Mouse (Mus musculus) kidney, postnatal 14 days (tissue): ENCODE results near the gene Pard3.
A peak's percentile ranks its signal among the peaks of the same experiment; 100 is the strongest.

Source experiments
- DNase-seq: peaks from one replicate; pipeline ENCODE4 v3.0.0; 2022; ENCODE audit warnings: mixed read lengths

Gene Pard3

DNA sequence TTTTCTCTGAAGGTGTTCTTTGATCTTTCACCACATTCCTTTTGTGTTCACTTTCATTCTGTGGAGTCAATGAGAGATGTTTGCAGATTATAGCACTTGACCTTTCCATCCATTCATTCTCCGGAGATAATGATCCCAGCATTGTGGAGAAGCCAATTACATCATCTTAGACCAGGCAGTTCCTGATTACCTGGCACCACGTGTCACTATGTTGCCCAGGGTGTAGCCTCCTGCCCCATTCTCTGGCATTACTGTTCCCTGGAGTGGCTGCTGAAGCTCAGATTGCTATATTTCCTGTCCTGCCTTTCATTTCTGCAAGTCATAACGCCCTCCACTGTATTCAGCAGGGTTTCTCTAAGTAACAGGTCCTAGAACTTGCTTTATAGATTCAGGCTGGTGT, 304.7 kb downstream of the Pard3 start:
- no peak for DNase-seq

DNA sequence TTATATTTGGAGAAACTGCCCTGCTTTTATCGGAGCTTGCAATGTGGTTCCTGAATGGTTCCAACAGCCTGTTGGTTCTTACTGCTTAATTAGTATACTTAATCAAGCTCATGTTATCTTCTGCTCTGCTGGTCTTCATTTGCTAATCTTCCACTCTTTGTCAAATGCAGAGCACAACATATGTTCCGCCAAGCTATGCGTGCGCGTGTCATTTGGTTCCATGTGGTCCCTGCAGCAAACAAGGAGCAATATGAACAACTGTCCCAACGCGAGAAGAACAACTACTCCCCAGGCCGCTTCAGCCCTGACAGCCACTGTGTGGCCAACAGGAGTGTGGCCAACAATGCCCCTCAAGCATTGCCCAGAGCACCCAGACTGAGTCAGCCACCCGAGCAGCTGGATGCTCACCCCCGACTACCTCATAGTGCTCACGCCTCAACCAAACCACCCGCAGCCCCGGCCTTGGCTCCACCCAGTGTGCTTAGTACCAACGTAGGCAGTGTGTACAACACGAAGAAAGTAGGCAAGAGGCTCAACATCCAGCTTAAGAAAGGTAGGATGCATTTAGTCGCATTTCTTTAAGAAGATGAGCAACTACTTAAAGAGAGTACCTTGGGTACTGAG, 307.7 kb downstream of the Pard3 start:
- DNase-seq = no peak

DNA sequence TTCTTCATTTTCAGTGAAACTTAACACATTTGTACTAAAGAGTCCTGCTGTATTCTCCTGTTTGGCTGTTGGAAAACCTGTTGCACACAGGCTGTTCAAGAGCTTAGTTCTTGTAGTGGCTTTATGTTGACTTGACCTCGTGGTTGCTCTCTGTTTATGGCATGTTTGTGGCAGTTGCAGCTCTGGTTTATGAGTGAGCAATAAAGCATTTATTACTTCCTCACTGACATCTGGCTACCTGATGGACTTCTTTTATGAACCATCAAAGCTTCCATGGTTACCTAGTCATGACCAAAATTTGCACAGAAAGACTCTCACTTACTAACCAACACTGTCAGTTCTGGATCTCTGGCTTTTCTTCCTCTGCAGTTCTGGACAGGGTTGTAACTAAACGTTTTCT, 314.1 kb downstream of the Pard3 start:
- no peak for DNase-seq

DNA sequence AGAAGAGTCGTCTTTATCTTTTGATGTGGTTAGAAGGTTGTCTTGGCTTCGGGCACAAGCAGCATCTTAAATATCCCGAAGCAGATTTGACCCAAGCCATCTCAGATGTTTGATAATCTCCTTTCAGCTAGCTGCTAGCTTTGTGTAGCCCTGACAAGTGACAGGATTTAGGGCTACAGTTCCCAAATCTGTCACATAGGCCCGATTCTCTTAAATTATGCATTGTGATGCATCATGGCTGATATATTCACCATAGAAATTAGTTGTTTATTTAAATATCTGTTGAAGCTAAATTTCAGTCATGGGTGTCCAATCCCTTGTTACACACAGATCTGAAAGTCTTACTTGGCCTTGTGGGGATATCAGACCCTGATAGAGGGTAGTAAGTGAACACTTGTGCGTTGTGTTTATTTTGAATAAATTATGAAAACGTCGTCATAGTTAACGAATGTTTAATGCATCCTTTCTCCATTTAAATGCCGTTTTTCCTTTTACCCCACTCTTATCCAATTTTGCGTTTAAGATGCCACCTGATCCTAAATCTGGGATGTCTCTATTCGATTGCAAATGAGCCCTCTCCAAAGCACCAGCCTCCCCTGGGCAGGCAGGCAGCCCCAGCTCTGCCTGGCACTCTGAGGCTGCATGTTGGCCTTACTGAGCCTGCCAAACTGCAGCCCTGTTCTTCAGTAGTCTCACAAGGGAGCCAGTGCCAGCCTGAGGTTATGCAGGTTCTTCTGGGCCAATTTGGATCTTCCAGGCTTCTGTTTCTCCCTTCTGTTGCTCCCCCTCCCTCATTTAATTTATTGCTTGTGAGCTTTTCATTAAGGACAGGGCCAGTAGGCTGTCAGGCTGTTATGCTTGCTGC, 315.5 kb downstream of the Pard3 start:
- DNase-seq = no peak

DNA sequence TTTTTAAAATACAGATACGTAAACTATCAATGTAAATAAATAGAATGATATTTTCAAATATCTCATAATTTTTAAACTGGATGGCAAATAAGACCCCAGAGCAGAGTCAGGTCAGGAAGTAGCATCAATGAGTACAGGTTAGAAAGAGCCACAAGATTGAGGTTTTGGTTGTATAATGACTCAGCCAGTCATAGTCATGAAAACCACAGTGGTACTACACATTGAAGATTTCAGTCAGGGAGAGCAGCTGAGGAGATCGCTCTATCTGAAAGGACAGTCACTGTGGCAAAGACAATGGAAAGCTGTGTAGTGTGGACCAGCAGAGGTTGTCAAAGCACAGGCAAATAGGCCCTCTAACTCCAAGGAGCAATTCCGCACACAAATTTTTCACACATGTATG, 317.6 kb downstream of the Pard3 start:
- no peak for DNase-seq

DNA sequence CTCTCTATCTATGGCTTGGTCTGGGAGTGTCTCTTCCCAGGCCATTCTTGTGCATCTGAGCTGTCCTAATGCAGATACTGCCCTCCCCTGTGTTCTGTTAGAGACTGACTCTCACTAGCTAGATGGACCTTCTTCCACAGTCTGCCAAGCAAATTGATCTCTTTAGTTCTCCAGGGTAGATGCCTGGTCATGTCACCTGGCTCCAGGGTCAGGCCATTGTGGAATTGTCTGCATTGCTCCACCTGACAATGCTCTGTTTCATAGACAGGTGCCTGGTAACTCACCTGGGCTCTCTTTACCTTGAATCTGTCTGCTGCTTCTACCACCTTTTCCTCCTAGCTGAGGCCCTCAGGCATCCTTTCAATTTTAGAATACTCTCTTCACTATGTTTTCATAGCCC, 329.0 kb downstream of the Pard3 start:
- no peak for DNase-seq

DNA sequence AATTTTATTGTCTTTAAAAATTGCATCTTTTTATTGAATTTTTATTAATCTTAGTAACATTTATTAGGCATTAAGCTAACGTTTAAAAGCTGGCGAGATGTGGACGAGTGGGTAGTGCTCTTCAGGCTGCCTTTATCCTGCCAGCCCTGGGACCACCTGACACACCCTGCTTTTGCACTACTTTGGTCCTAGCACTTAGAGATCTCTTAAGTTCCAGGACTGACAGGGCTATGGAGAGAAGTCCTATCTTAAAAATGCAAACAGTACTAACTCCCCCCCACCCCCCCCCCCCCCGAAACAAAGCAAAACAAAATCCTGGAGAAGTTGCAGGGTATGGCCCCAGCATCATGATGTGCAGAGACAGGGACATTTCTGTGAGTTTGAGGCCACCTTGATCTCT, 331.8 kb downstream of the Pard3 start:
- no peak for DNase-seq

DNA sequence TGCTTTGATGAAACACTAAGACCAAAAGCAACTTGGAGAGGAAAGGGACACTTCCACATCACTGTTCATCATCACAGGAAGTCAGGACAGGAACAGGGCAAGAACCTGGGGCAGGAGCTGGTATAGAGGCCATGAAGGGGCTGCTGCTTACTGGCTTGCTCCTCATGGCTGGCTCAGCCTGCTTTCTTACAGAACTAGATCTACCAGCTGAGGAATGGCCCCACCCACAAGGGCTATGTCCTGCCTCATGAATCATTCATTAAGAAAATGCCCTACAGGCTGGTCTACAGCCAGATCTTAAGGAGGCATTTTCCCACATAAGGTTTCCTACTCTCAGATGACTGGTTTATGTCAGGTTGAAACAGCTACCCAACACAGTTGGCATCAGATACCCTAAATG, 342.1 kb downstream of the Pard3 start:
- DNase-seq = peak; percentile 67

DNA sequence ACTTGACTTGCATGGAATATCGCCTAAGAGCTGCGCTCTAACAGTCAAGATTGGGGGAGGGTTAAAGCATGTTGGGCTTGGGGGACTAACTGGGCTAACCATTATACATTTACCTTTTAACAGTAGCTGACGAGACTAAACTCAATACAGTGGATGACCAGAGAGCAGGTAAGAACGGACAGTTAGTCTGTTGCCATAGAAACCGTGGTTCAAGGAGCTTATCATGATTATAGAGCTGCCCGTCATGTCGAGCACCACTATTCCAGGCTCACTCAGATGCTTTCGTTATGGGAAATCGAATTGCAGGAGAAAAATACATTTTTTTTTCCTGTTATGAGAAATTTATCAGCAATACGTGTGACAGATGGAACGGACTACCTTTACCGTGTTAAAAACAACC, 346.9 kb downstream of the Pard3 start:
- no peak for DNase-seq

DNA sequence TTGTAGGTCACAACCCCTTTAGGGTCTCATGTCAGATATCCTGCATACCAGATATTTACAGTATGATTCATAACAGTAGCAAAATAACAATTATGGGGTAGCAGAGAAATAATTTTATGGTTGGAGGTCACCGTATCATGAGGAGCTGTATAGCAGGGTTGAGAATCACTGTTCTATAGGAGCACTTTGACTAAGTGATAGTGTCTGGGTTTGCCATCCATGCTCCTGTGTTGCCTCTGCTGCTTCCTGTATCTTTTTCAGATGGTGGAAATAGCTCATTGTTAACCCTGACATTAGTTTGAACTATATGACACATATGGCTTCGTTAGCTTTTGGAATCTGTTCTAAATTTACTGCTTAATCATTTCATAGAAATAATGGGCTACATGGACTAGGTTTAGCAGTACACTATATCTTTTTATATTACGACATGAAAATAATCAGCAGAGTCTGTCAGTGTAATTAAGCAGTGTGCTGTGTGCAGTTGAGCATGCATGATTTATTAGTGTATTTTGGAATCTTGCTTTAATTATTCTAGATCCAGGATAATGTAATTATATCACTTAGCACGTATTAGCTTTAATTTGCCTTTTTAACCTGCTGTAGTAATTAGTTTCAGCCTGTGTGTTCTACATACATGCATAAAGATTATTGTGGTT, 347.6 kb downstream of the Pard3 start:
- DNase-seq = no peak

DNA sequence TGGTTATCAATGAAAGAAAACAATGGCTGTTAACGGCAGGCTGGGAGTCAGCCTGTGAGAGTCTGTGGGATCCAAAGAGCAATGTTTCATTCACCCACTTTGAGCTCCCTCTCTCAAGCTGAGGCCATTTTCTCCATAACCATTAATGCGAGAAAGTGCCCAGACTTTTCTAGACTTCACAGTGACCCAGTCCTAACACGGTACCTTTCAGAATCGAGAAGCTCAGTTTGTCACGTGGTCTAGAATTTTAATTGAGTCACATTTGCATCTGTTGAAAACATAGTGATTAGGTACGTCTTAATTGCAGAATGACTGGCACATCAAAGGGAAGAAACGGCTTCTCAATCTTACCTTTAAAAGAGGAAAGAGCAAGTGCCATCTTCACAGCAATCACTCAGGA, 359.3 kb downstream of the Pard3 start:
- DNase-seq = no peak

DNA sequence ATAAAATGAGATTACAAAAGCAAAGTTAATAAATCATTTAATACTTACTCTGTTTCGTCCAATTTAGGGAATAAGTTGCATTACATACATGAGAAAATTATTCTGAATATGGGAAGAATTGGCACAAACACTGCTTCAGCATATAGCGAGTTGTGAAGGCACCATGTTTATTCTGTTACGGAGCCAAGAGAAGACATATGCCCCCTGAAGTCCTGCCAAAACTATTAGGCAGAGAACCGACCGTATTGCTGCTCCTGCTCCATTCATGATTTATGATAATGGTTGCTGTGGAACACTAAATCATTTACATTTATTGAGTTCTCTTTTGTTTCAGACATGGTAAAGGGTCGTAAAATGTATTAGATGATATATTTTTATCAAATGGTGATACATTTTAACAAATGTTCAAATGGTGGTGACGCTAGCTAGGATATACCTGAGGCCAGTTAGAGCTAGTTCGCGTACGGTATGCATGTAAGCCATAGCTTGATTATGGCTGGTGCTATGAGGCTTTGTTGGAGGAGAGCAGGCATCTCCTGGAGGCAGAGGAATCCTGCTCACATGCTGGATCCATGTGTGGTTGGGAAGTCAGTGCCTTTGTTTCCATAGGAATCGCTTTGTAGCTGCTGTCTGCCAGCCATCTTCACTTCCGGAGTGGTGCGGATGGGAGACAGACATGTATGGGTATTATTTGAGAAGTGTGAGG, 360.7 kb downstream of the Pard3 start:
- no peak for DNase-seq

DNA sequence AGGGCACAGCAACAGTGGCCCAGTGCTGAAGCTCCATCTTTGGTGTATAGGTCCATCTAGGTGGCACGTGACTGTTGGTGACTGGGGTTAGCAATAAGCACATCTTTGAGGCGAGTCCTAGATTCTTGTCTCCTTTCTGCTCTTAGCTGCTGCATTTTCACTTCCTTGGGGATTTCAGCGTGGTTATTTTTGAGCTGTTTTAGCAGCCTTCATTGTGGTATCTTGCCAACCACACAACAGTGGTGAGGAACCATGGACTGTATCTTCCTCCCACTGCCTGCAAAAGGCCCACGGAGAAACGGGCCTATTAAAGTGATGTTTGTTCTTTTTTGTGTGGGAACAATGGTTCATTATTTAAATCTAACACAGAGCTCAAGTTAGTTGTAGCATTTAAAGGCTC, 363.2 kb downstream of the Pard3 start:
- no peak for DNase-seq

DNA sequence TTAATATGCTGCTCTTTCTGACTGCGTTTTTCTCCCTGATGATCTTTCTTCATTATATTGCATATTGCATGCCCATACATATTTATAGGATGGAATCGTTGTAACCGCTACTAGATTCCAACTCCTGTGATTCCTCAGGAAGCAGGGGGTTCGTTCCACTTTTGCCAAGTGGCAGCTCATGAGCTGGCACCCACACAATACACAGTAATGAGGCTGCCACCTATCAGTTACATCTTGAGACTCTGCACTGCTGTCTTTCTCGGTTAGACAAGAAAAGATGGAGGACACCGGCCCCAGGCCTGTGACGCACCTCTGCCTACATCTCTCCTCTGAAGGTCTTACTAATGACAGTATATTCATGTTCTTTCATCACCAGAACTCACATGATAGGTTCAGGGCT, 364.3 kb downstream of the Pard3 start:
- no peak for DNase-seq

DNA sequence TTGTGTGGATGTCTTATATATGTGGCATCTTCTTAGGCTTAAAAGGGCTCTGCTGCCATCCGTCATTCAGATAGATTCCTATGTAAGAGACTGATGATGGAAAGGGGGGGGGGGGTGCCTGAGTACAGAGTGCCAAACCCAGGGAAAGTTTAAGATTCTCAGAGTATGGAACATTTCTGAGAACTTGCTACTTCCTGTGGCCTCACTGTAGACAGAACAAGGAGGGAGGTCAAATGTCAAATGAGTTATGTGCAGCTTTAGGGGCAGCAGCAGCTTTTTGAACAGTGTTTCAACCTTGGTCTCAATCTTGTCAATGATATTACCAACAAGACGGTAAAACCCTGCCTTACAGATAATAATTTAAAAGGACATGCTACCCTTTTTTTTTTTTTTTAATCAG, 367.5 kb downstream of the Pard3 start:
- DNase-seq = no peak

DNA sequence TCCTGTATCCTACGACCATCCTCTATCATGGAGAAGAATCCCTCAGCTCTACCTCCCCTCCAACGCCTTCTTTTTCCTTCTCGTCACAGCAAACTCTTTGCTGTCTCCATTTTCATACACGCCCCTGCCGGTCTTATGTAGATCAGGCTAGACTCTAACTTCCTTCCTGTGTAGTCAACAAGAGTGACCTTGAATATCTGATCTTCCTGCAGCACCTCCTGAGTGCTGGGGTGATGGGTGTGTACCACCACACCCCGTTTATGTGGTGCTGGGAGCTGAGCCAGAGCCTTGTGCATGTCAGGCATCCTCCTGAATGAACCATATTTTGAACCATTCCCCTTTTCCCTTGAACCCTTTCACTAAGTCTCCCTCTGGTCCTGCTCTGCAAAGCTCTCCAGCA, 372.3 kb downstream of the Pard3 start:
- no peak for DNase-seq

DNA sequence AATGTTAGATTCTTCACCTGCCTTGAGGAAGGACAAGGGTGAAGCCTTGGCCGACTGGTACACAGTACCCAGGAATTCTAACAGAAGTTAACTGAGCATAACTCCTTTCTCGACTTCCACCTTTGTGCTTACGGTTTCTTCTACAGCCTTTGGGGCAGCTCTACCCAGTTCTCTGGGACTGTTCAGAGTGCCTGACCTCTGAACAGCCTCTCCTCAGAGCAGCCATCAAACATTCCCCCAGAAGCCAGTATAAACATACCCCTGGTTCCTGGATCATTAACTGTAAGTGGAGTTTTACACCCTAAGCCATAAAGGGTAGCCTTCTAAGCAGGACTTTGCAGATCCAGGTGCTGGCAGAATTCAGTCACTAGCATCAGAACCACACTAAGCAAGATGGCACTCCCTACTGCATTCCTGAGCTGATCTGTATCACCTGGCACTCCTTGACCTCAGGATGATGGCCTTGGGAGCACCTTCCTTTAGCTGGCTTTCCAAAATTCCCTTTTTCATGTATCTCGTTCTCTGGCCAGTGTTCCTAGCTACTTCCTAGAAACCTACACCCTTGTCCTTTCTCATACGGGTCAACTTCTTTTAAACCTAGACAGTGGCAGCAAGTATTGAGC, 374.0 kb downstream of the Pard3 start:
- DNase-seq = peak; percentile 26

DNA sequence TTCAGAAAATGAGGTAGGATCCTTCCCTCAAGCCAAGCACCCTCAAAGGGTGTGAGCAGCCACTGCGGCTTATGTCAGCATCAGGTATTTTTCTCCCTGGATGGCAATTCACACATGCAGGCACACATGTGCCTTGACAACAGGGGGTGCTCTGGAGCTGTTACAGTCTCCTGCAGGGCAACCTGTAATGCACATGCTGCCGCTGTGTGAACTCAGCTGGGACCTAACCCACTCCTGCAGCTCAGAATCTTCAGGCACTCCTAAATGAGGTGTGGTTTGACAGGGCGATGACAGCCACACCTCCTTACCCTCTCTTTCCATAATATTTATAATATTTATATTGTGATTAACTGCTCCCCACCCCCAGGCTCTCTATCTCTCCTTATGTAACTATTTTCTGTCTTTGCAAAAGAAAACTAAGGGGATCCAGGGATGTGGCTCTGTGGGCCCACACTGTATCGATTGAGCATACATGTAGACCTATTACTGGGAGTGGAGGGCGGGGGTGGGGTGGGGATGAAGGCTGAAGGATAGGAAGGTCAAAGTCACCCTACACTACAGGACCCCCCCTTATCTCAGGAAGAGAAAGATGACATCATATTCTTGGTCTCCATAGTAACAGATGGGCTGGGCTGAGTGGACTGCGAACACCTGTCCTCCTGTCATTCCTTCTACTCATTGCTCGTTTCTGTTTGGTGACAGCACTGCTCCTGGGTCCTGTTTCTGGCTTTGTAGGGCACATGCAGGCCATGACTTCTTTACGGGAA, 375.1 kb downstream of the Pard3 start:
- DNase-seq = peak; percentile 80

DNA sequence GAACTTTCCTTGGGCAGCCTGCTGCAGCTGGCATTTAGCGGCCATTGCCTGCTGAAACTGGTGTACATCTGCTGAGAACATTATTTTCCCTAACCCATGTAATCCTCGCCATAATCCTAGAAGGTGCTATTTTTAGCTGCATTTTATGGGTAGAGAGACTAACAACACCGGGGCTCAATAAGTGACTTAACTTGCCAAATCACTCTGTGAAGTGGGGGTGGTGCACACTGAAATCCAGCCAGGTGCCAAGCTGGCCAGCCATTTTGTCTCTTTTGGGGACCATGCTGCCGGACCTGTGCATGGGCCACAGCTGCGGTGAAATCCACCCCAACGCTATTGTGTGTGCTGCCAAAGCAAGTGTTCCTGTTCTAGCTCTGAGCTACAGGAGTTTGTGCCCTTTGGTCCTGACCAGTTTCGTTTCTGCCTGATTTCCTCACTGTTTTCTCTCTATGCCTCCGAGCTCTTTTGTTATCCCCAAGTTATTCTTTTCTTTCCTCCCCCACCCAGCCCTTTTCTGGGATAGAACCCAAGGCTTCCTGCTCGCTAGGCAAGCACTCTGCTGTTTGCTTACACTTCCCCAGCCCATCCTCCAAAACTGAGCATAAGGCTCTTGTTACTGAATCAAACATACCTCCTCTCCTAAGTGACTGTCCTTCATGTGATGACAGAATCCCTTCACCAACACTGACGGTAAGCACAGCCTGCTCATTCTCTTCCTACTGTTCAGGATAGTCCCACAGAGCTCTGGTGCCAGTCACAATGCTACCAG, 375.9 kb downstream of the Pard3 start:
- peak; percentile 47 for DNase-seq

DNA sequence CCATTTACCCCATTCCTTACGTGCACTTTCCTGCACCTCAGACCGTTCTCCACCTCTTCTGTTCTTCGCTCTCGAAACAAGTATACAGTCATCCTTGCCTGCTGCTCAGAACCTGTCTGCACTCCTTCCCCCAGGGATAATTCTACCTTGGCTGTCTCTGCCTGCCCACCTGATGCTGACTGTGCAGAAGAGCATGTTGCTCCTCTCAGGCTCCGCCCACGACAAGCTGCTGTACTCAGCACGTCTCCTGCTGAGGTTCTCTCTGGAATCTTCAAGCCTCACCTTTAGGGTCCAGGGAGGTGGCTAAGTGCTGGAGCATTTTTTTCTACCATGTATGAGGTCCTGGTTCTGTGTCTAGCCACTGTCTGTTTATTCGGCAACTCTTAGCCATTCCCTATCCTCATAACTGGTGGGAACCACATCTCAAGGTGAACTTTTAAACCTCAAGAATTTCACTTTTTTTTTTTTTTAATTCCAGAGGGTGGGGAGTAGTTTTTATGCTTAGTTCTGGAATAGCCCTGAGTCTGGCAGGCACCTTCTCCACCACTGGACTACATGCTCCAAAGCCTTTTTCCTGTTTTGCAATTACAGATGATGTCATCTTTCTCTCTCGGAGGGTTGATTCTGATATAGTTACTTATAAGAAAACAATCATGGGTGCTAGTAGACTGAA, 376.6 kb downstream of the Pard3 start:
- peak; percentile 76 for DNase-seq
